Mouse (Mus musculus): ENCODE measurements around the gene Jam2. TPM values are rescaled to one million over a fixed set of nuclear protein-coding genes. Genes with fewer than 3 reads are reported as not detected.

Jam2 gene
- total and polyA plus RNA-seq, 3 experiments, result 0.38 TPM; not detected in 2

DNA sequence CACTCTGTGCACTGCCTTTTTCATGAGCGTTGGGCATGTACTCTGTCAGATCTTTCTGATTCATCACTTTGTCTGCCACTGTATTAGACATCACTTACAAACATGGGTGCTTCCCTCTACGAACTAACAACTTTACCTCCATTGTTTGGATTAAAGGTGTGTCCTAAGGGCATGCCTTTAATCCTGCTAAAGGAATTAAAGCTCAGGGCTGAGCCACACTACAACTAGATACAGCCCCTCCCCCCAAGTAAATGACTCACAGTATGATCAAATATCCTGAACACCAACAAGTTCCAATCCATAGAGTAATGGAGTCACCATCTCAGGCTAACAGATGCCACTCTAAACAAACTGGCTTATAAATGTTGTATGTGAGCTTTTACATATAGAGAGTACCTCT lies 64.7 kb downstream of the Jam2 start:
- no peaks in the 10 kb centered on the region for H3K27me3 ChIP-seq (ENCODE audit: insufficient read depth, low read length)
- TF ChIP-seq TAL1 (conservative IDR thresholded peaks at IDR 0.05; ENCODE audit: low read depth, low read length), result no peak
- TF ChIP-seq POLR2AphosphoS5 (IDR thresholded peaks at IDR 0.05; ENCODE audit: insufficient replicate concordance, low read depth, low read length), result no peak
- TF ChIP-seq CTCF (IDR thresholded peaks at IDR 0.05; ENCODE audit: low read depth, low read length), result no peak
- no peak for TF ChIP-seq GATA2 (IDR thresholded peaks at IDR 0.05; ENCODE audit: borderline replicate concordance, low read depth, low read length)
- no peak for TF ChIP-seq GATA1 (IDR thresholded peaks at IDR 0.05; ENCODE audit: borderline replicate concordance, low read length)
- H3K9me3 ChIP-seq (replicated peaks), result no peaks in the 10 kb centered on the region
- DNase-seq (ENCODE audit: low spot score) (no peak), ATAC-seq (ENCODE audit: extremely low read depth, insufficient number of reproducible peaks, low FRiP score, poor library complexity, severe bottlenecking) (no peak)
- peaks cover 19% of the 10 kb centered on the region for H3K4me1 ChIP-seq (ENCODE audit: insufficient read depth, low read depth, low read length)
- no peak overlapping the region for H3K4me3 ChIP-seq (ENCODE audit: low read depth, low read length)
- peaks cover 54% of the 10 kb centered on the region for H3K36me3 ChIP-seq (replicated peaks)

DNA sequence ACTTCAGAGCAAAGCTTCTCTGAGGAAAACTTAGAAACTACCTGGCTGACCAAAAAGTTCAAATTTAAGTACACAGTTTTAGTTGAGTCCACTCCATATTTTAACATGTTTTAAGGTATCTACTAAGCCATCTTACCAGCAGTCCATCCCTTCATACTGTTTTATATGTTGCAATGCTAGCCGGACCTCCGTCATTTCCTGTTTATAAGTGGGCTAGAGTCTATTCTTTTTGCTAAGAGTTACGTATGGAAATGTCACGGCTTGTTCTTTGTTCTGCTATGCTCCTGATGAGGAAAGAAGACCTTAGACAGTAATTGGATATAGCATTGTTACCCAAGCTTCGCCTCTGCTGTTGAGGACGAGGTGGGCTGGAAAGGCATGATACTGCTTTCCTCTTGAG lies 79.6 kb downstream of the Jam2 start:
- Histone ChIP-seq H3K4me3 (ENCODE audit: low read depth, low read length) (no peak overlapping the region), H3K36me3 (replicated peaks) (peaks cover 85% of the 10 kb centered on the region), H3K9me3 (replicated peaks) (no peaks in the 10 kb centered on the region), H3K4me1 (ENCODE audit: insufficient read depth, low read depth, low read length) (no peaks in the 10 kb centered on the region), H3K27me3 (ENCODE audit: insufficient read depth, low read length) (no peaks in the 10 kb centered on the region)
- DNase-seq (ENCODE audit: low spot score) (no peak), ATAC-seq (ENCODE audit: extremely low read depth, insufficient number of reproducible peaks, low FRiP score, poor library complexity, severe bottlenecking) (no peak)
- TF ChIP-seq POLR2AphosphoS5 (IDR thresholded peaks at IDR 0.05; ENCODE audit: insufficient replicate concordance, low read depth, low read length) (no peak), CTCF (IDR thresholded peaks at IDR 0.05; ENCODE audit: low read depth, low read length) (no peak), GATA2 (IDR thresholded peaks at IDR 0.05; ENCODE audit: borderline replicate concordance, low read depth, low read length) (no peak), GATA1 (IDR thresholded peaks at IDR 0.05; ENCODE audit: borderline replicate concordance, low read length) (no peak), TAL1 (conservative IDR thresholded peaks at IDR 0.05; ENCODE audit: low read depth, low read length) (no peak)

DNA sequence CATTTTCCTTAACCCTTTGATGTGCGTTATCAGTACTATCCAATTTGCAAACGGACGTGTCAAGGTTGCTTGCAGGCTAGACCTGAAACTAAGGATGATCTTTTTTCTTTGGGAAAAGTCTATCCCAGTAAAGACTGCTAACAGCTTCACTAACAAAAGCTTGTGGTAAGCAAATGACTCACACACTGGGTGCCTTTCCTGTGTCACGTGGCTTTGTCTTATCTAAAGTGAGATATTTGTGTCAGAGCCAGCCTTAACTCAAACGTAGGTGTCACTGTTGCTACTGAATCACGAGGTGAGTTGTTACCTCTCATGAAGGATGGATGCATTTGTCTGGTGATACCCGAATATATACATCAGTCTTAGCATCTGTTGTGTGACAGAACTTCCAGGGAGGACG lies 90.7 kb downstream of the Jam2 start:
- Histone ChIP-seq H3K4me3 (ENCODE audit: low read depth, low read length) (no peak overlapping the region), H3K4me1 (ENCODE audit: insufficient read depth, low read depth, low read length) (no peaks in the 10 kb centered on the region), H3K36me3 (replicated peaks) (peaks cover 47% of the 10 kb centered on the region), H3K9me3 (replicated peaks) (no peaks in the 10 kb centered on the region), H3K27me3 (ENCODE audit: insufficient read depth, low read length) (no peaks in the 10 kb centered on the region)
- ATAC-seq (ENCODE audit: extremely low read depth, insufficient number of reproducible peaks, low FRiP score, poor library complexity, severe bottlenecking) (no peak), DNase-seq (ENCODE audit: low spot score) (no peak)
- TF ChIP-seq CTCF (IDR thresholded peaks at IDR 0.05; ENCODE audit: low read depth, low read length) (no peak), GATA1 (IDR thresholded peaks at IDR 0.05; ENCODE audit: borderline replicate concordance, low read length) (no peak), TAL1 (conservative IDR thresholded peaks at IDR 0.05; ENCODE audit: low read depth, low read length) (no peak), POLR2AphosphoS5 (IDR thresholded peaks at IDR 0.05; ENCODE audit: insufficient replicate concordance, low read depth, low read length) (no peak), GATA2 (IDR thresholded peaks at IDR 0.05; ENCODE audit: borderline replicate concordance, low read depth, low read length) (no peak)

DNA sequence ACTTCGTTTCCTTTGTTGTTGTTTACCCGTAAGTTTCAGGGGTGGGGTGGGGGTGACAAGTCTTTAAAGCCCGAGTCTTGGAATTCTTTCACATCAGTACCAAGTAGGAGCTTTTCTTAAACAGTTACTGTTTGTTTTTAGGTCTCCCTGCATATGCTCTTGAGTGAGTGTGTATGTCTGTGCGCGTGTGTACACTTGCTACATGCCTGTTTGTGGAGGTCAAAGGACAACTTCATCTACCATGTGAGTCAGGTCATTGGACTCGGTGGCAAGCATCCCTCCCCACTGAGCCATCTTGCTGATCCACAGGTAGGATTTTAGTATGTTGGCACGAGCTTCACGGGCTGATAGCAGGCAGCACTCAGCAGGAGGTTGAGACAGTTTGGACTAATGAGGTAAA lies 99.9 kb downstream of the Jam2 start:
- Histone ChIP-seq H3K4me1 (ENCODE audit: insufficient read depth, low read depth, low read length) (no peaks in the 10 kb centered on the region), H3K9me3 (replicated peaks) (no peaks in the 10 kb centered on the region), H3K36me3 (replicated peaks) (no peaks in the 10 kb centered on the region), H3K27me3 (ENCODE audit: insufficient read depth, low read length) (no peaks in the 10 kb centered on the region), H3K4me3 (ENCODE audit: low read depth, low read length) (no peak overlapping the region)
- TF ChIP-seq GATA2 (IDR thresholded peaks at IDR 0.05; ENCODE audit: borderline replicate concordance, low read depth, low read length), result no peak
- no peak for TF ChIP-seq TAL1 (conservative IDR thresholded peaks at IDR 0.05; ENCODE audit: low read depth, low read length)
- TF ChIP-seq POLR2AphosphoS5 (IDR thresholded peaks at IDR 0.05; ENCODE audit: insufficient replicate concordance, low read depth, low read length), result no peak
- TF ChIP-seq GATA1 (IDR thresholded peaks at IDR 0.05; ENCODE audit: borderline replicate concordance, low read length), result no peak
- no peak for TF ChIP-seq CTCF (IDR thresholded peaks at IDR 0.05; ENCODE audit: low read depth, low read length)
- ATAC-seq (ENCODE audit: extremely low read depth, insufficient number of reproducible peaks, low FRiP score, poor library complexity, severe bottlenecking), result no peak
- no peak for DNase-seq (ENCODE audit: low spot score)

DNA sequence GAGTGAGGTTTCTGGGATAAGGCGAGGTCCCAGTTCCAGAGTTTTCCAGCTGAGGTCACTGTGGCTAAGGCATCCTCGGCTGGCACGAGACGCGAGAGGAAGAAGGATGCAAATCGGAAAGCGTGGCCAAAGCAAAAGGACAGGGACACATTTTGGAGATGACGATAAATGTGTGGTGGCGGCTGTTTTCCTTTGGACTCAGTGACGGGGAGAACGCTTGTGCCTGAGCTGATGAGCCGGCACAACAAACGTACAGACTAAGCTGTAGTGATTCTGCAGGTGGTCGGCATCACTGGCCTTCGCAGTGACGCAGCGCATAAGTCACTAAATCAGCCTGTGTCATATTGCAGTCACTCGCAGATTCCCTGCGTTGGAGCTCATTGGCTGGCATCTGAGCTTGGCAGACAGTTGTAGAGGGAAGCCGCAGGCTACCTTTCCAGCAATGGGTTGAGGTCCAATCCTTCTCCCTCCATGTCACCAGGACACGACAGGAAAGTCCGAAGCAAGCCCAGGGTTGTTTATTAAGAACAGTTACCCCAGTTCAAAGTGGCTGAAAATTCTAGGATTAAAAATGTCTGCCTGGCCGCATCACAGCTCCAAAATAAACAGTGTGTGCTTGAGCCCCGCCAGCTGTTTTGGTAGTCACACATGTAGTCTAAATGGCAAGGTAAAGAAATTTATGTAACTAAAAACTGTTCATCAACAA lies 101.2 kb downstream of the Jam2 start:
- Histone ChIP-seq H3K4me1 (ENCODE audit: insufficient read depth, low read depth, low read length) (no peaks in the 10 kb centered on the region), H3K36me3 (replicated peaks) (no peaks in the 10 kb centered on the region), H3K9me3 (replicated peaks) (no peaks in the 10 kb centered on the region), H3K27me3 (ENCODE audit: insufficient read depth, low read length) (no peaks in the 10 kb centered on the region), H3K4me3 (ENCODE audit: low read depth, low read length) (no peak overlapping the region)
- TF ChIP-seq GATA2 (IDR thresholded peaks at IDR 0.05; ENCODE audit: borderline replicate concordance, low read depth, low read length) (no peak), CTCF (IDR thresholded peaks at IDR 0.05; ENCODE audit: low read depth, low read length) (no peak), POLR2AphosphoS5 (IDR thresholded peaks at IDR 0.05; ENCODE audit: insufficient replicate concordance, low read depth, low read length) (no peak), TAL1 (conservative IDR thresholded peaks at IDR 0.05; ENCODE audit: low read depth, low read length) (no peak), GATA1 (IDR thresholded peaks at IDR 0.05; ENCODE audit: borderline replicate concordance, low read length) (no peak)
- DNase-seq (ENCODE audit: low spot score) (no peak), ATAC-seq (ENCODE audit: extremely low read depth, insufficient number of reproducible peaks, low FRiP score, poor library complexity, severe bottlenecking) (no peak)

Other genes with a start within 250 kb of the Jam2 start
- gene Mrpl39, start 38.4 kb upstream of the Jam2 start, total RNA-seq (2014; fragmentation: Nextera tagmentation), result 49.4 and 52.8 TPM in 2 replicates
- 57.3 and 62.0 TPM in 2 replicates for gene Mrpl39, start 38.4 kb upstream of the Jam2 start, total RNA-seq (2017)
- gene Mrpl39, start 38.4 kb upstream of the Jam2 start, polyA plus RNA-seq (2012), result 166 and 169 TPM in 2 replicates
- 127 and 162 TPM in 2 replicates for gene Gabpa, start 60.8 kb downstream of the Jam2 start, total RNA-seq (2014; fragmentation: Nextera tagmentation)
- 69.1 and 80.6 TPM in 2 replicates for gene Gabpa, start 60.8 kb downstream of the Jam2 start, total RNA-seq (2017)
- gene Gabpa, start 60.8 kb downstream of the Jam2 start, polyA plus RNA-seq (2012), result 5.8 and 6.2 TPM in 2 replicates
- 150 and 196 TPM in 2 replicates for gene Atp5j, start 61.5 kb downstream of the Jam2 start, total RNA-seq (2014; fragmentation: Nextera tagmentation)
- 372 and 375 TPM in 2 replicates for gene Atp5j, start 61.5 kb downstream of the Jam2 start, total RNA-seq (2017)
- gene Atp5j, start 61.5 kb downstream of the Jam2 start, polyA plus RNA-seq (2012), result 53.3 and 61.8 TPM in 2 replicates